Mouse (Mus musculus): ENCODE measurements around the gene Zfp58. TPM values are rescaled to one million over a fixed set of nuclear protein-coding genes. Genes with fewer than 3 reads are reported as not detected.

Gene Zfp58
- polyA plus RNA-seq (2012; rRNA removed) = 1.2 and 1.3 TPM in 2 replicates

DNA sequence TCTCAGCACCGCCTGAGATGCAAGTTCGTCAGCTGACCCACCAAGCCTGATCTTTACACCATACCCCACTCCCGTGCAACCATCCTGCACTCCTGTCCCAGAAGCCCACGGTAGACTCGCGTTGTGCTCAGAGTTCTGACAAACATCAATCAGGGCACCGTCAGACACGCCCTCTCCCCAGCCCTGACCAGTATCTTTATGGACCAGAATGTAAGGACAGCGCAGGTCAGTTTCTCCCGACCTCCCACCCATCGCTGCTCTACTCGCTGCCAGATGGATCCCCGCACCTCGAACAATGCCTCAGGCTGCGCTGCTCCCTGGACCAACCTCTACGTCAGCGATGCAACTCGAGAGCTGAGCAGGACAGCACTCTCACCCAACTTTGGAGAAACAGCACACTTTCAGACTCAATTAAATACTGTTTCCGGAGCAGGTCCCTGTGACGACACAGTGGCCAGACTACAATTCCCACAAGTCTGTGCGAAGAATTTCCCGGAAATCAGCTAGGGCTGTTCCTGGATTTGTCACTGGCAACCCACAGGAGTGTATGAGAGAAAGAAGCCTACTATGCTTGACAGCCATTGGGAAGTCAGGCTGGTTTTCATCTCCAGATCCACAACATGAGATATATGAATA, at the start of gene Zfp58:
Gene Zfp58 (minus strand): TSS at position 472 of the 636 bp plus-strand sequence.

DNA sequence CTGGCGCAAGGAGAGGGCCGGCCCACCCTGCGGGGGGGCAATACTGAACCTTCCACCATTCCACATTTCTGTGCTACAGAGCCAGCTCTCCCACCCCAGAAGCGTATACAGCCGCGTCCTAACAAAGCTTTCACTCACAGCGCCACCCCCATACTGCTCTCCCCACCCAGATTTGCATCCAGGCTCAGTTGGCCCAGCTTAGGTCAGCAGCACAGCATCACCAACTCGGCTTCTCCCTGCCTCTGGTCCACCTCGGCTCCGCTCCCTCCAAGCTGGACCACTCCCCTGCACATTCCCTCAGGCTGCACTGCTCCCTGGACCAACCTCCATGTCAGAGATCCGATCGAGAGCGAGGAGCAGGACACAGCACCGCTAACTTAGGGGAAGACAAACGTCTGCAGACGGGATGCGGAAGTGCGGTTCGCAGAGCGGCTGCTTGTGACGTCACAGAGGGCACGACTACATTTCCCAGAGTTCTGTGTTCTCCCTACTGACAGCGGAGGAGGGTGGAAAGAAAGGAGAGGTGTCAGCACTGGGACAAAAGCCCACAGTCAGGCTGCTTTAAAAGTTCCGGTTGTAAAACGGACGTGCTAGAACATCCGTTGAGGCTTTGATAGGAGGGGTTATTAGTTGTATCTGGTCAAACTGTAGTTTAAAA, 25.5 kb upstream of the Zfp58 start, which contains the start of the genes Gm26965 and Zfp87:
Gene Gm26965 (minus strand): TSS at position 399 of the 658 bp plus-strand sequence.
Gene Zfp87 (minus strand): TSS at position 425 of the 658 bp plus-strand sequence.

DNA sequence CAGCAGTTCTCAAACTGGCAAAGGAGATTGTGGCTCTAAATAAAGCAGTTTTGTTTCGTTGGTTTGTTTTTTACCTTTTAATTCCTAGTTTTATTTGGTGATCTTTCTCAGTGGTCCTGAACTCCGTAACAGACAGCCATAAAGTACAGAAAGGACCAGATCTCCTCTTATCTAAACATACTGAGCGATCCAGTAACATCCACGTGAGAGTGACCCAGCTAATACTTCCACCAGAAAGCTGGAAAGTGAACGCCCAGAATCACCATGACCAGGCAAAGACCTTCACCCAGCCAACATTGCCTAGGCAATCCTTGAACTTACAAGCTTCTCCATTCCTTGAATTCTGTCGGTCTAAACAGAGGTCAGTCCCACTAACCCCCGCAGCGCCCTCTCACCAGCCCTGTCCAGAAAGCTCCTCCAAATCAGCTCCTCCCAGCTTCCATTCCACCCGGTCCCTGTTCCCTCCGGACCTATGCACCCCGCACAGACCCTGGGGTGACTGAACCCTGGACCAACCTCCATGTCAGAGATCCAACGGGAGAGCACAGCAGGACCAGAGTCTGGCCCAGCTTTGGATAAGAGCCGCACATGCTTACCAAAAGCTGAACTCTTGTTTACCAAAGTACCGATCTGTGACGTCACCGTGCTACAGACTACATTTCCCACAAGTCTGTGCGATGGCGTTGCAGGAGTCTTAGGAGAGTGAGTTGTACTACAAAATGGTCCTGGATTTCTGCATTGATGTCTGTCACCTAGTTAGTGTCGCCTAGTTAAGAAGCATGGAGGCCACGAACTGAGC, 16.5 kb downstream of the Zfp58 start, which contains the start of gene Zfp874b:
Gene Zfp874b (minus strand): TSS at position 634 of the 799 bp plus-strand sequence.

DNA sequence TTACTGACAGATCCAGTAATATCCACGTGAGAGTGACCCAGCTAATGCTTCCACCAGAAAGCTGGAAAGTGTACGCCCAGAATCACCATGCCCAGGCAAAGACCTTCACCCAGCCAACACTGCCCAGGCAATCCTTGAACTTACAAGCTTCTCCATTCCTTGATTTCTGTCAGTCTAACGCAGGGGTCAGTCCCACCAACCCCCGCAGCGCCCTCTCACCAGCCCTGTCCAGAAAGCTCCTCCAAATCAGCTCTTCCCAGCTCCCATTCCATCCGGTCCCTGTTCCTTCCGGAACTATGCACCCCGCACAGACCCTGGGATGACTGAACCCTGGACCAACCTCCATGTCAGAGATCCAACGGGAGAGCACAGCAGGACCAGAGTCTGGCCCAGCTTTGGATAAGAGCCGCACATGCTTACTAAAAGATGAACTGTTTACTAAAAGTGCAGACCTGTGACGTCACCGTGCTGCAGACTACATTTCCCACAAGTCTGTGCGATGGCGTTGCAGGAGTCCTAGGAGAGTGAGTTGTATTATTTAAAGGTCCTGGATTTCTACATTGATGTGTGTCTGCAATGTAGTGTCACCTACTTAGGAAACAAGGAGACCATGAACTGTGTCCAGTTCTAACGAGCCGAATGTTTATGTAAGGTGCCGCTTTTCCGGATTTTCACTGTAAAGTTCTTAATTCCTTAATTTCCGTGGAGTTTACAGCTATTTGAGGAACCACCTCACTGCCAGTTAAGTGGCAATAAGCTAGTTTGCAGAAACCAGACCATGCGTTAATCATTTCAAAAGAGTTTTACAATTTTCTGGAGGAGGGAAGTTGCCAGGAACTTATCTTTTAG, 49.0 kb downstream of the Zfp58 start, which contains the start of gene Zfp874a:
Gene Zfp874a (minus strand): TSS at position 453 of the 849 bp plus-strand sequence.

Other genes starting within 250 kb of the Zfp58 start
- gene Zfp458, start 222.1 kb downstream of the Zfp58 start, polyA plus RNA-seq (2012; rRNA removed) = 0.54 and 0.60 TPM in 2 replicates
- gene Zfp457, start 194.1 kb downstream of the Zfp58 start, polyA plus RNA-seq (2012; rRNA removed) = 0.55 and 0.75 TPM in 2 replicates
- 1.3 and 1.4 TPM in 2 replicates for gene Zfp595, start 168.0 kb downstream of the Zfp58 start, polyA plus RNA-seq (2012; rRNA removed)
- gene Gm28044, start 140.0 kb downstream of the Zfp58 start, polyA plus RNA-seq (2012; rRNA removed) = not detected in 2 replicates
- 0.58 and 0.60 TPM in 2 replicates for gene Zfp953, start 139.9 kb downstream of the Zfp58 start, polyA plus RNA-seq (2012; rRNA removed)
- gene Gm28041, start 124.8 kb downstream of the Zfp58 start, polyA plus RNA-seq (2012; rRNA removed) = 0.16 and 0.17 TPM in 2 replicates
- 0.26 and 0.30 TPM in 2 replicates for gene Zfp456, start 124.7 kb downstream of the Zfp58 start, polyA plus RNA-seq (2012; rRNA removed)
- gene Zfp429, start 100.7 kb downstream of the Zfp58 start, polyA plus RNA-seq (2012; rRNA removed) = 2.3 and 2.5 TPM in 2 replicates
- 0.05 and 0.18 TPM in 2 replicates for gene Zfp459, start 79.1 kb downstream of the Zfp58 start, polyA plus RNA-seq (2012; rRNA removed)
- gene Zfp874a, start 48.9 kb downstream of the Zfp58 start, polyA plus RNA-seq (2012; rRNA removed) = 3.2 and 3.7 TPM in 2 replicates
- gene Zfp874b, start 16.3 kb downstream of the Zfp58 start, polyA plus RNA-seq (2012; rRNA removed) = 2.4 and 2.6 TPM in 2 replicates
- not detected in 2 replicates for gene Gm26965, start 25.6 kb upstream of the Zfp58 start, polyA plus RNA-seq (2012; rRNA removed)
- gene Zfp87, start 25.6 kb upstream of the Zfp58 start, polyA plus RNA-seq (2012; rRNA removed) = 7.7 and 8.6 TPM in 2 replicates
- 1.7 and 1.9 TPM in 2 replicates for gene Zfp748, start 53.3 kb upstream of the Zfp58 start, polyA plus RNA-seq (2012; rRNA removed)
- gene Zfp729b, start 109.2 kb upstream of the Zfp58 start, polyA plus RNA-seq (2012; rRNA removed) = 0.84 TPM in 2 replicates
- gene Gm49345, start 137.2 kb upstream of the Zfp58 start, polyA plus RNA-seq (2012; rRNA removed) = not detected in 2 replicates
- 0.81 and 0.91 TPM in 2 replicates for gene Zfp729a, start 137.2 kb upstream of the Zfp58 start, polyA plus RNA-seq (2012; rRNA removed)
- gene Zfp738, start 186.5 kb upstream of the Zfp58 start, polyA plus RNA-seq (2012; rRNA removed) = 2.1 and 2.3 TPM in 2 replicates
- gene Zfp65, start 228.6 kb upstream of the Zfp58 start, polyA plus RNA-seq (2012; rRNA removed) = 1.2 and 1.4 TPM in 2 replicates